Mouse (Mus musculus) lung, embryonic 16.5 days (tissue): Measurements from ENCODE around the gene Smim14. TPM values are rescaled to one million over a fixed set of nuclear protein-coding genes. Genes with fewer than 3 reads are reported as not detected.
A peak's percentile ranks its signal among the peaks of the same experiment; 100 is the strongest.

Experiments
- ATAC-seq: fragments of 200-750 bp; cut with Nextera tagmentation; 2 replicates; pipeline ENCODE4 v1.8.0; 2017; ENCODE audit warnings: low read depth, mild to moderate bottlenecking, moderate library complexity
- H3K27ac ChIP-seq: fragments of 300-500 bp; sonication (generic); 2 replicates; pipeline ENCODE4 v1.5.1; 2014; ENCODE audit warnings: mild to moderate bottlenecking, control low read depth, low read length
- H3K27me3 ChIP-seq: fragments of 300-500 bp; sonication (generic); 2 replicates; pipeline ENCODE4 v1.6.1; 2014; ENCODE audit warnings: low read depth, low read length, mixed read lengths; ENCODE audit not compliant: control insufficient read depth, insufficient read depth
- H3K36me3 ChIP-seq: fragments of 300-500 bp; sonication (generic); 2 replicates; pipeline ENCODE4 v1.6.1; 2014; ENCODE audit warnings: low read length; ENCODE audit not compliant: control insufficient read depth, insufficient read depth
- H3K4me1 ChIP-seq: fragments of 300-500 bp; sonication (generic); replicated peaks from 2 replicates; pipeline ENCODE4 v1.6.1; 2014; ENCODE audit warnings: low read length, mixed read lengths; ENCODE audit not compliant: control insufficient read depth, insufficient read depth
- H3K4me2 ChIP-seq: fragments of 300-500 bp; sonication (generic); 2 replicates; pipeline ENCODE4 v1.6.1; 2014; ENCODE audit warnings: low read depth, low read length, control low read depth
- H3K4me3 ChIP-seq: fragments of 300-500 bp; sonication (generic); 2 replicates; pipeline ENCODE4 v1.5.1; 2014; ENCODE audit warnings: mild to moderate bottlenecking, low read length, control low read depth
- H3K9ac ChIP-seq: fragments of 300-500 bp; sonication (generic); 2 replicates; pipeline ENCODE4 v1.6.1; 2014; ENCODE audit warnings: low read length, control low read depth
- H3K9me3 ChIP-seq: fragments of 300-500 bp; sonication (generic); 2 replicates; pipeline ENCODE4 v1.6.1; 2016; ENCODE audit warnings: low read length; ENCODE audit not compliant: control insufficient read depth
- WGBS: fragments of 180-500 bp; shearing (Covaris S2); extraction: QIAGEN DNeasy Blood & Tissue Kit; methylation state at CpG from one replicate; pipeline ENCODE4 v1.1.7; 2014; 5-methylcytosine and 5-hydroxymethylcytosine counted together
- polyA plus RNA-seq: library from polyadenylated mRNA; unstranded; fragments of >200 nt; fragmentation: Nextera tagmentation; extraction: Ambion mirVana; gene quantifications from 2 replicates; pipeline ENCODE4 v1.2.1, GENCODE M21; 2015

The Smim14 gene
- polyA plus RNA-seq, 1 experiment from 2014 or later = 104 TPM

DNA sequence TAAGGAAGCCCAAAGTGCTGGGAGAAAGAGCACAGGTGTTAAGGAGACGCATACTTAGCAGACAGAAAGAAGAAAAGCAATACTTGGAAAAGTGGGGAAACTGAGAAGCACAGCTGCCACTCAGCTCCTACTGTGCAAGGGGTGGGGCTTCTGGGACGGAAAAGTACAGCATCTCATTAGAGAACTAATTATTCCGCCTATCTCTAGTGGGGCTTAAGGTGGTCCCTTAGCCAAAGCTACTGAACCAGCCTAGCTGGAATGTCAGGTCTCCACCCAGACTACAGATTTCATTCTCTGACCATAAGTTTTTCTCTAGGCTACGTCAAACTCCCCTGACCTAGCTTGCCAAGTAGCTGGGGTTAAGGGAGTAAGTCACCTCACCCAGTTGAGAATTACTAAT lies 2.5 kb downstream of the Smim14 start:
- no peak overlapping the region for H3K27ac ChIP-seq
- no peaks in the 10 kb centered on the region for H3K9me3 ChIP-seq
- H3K4me3 ChIP-seq = no peak overlapping the region
- no peak overlapping the region for H3K9ac ChIP-seq
- peaks cover 14% of the 10 kb centered on the region for H3K4me1 ChIP-seq
- no peak for ATAC-seq
- no peak overlapping the region for H3K4me2 ChIP-seq
- WGBS = 62% methylated on average over 4 of the region's 4 CpGs
- no peaks in the 10 kb centered on the region for H3K36me3 ChIP-seq
- no peaks in the 10 kb centered on the region for H3K27me3 ChIP-seq

DNA sequence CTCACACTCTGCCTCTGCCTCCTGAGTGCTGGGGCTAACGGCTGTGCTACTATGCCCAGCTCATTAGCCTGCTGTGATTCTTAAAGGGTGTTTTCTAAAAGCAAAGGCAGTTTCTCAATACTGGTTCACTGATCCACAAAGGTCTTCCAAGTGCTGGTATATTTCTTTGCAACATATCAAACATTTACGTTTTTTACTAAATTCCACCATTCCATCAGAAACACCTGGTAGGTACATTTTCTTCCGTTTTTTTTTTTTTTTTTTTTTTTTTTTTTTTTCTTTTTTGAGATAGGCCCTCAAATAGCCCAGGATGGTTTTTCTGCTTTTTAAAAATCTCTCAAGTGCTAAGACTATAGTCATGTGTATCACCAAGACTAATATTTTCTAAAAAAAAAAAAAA lies 5.7 kb downstream of the Smim14 start:
- Histone ChIP-seq H3K9ac (no peak overlapping the region), H3K4me2 (no peak overlapping the region), H3K9me3 (no peaks in the 10 kb centered on the region), H3K27me3 (no peaks in the 10 kb centered on the region), H3K27ac (no peak overlapping the region), H3K36me3 (no peaks in the 10 kb centered on the region), H3K4me3 (no peak overlapping the region), H3K4me1 (peaks cover 7% of the 10 kb centered on the region)
- no peak for ATAC-seq
- WGBS = 67% methylated on average over 3 of the region's 3 CpGs

DNA sequence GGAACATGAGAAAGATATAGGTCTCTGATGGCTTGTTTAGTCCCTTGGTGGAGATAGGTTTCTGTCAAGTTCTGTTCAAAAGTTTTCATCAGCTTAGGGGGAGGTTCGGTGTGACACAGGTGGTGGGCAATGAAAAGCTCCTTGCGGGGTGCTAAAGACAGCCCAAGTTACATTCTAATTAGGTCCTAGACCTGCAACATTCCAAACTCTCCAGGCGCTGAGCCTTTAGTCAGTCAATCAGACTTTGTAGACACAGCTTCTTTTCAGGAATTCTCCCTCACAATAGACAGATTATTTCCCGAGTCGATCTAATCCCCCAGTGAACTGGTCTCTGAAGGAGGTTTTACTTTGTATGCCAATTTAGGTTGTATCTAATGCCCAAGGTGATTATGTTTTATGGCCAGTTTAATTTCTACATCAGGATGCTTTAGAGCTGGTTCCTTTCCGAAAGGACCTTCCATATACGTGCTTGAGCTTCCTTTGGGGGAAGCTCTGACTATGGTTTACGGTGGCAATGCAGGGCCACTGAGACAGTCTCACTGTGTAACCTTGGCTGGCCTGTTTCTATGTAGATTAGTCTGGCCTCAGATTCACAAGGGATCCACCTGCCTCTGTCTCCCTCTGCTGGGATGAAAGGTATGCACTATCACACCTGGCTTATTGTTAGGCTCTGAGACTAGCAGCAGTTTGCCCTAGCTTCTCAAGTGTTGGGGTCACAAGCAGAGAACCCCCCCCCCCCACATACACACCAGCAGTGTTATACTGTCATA lies 11.1 kb downstream of the Smim14 start:
- WGBS = 21% methylated on average over 8 of the region's 8 CpGs

DNA sequence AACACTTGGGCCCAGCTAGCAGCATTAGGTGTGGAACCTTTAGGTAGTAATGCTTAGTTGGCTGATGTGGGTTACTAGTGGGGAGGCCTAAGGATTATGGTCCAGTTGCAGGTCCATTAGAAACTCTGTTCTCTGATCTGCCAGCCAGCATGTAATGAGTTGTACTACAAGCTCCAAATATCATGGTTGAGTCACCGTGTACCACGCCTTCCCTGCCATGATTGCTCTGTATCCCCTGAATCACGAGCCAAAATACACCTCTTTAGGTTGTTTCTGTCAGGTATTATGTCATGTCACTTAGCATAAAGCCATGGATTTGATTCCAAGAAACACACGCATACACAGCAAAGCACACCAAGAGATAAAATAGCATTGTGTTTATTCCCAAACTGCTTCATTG lies 12.2 kb downstream of the Smim14 start:
- Histone ChIP-seq H3K4me1 (no peaks in the 10 kb centered on the region), H3K9ac (no peak overlapping the region), H3K9me3 (no peaks in the 10 kb centered on the region), H3K4me3 (no peak overlapping the region), H3K27ac (no peak overlapping the region), H3K27me3 (no peaks in the 10 kb centered on the region), H3K4me2 (no peak overlapping the region), H3K36me3 (no peaks in the 10 kb centered on the region)
- 70% methylated on average over 4 of the region's 4 CpGs for WGBS
- no peak for ATAC-seq

More for the DNA sequence above, 11.1 kb downstream of the Smim14 start:
- H3K9ac ChIP-seq = no peak overlapping the region
- H3K36me3 ChIP-seq = no peaks in the 10 kb centered on the region
- no peak overlapping the region for H3K4me2 ChIP-seq
- peak; percentile 17; the same call in 1 of the 2 replicates for ATAC-seq
- H3K9me3 ChIP-seq = no peaks in the 10 kb centered on the region
- no peak overlapping the region for H3K4me3 ChIP-seq
- no peaks in the 10 kb centered on the region for H3K27me3 ChIP-seq
- no peak overlapping the region for H3K27ac ChIP-seq
- H3K4me1 ChIP-seq = no peaks in the 10 kb centered on the region

GRCm38 (mm10) chr5:65521803-65522202 lies 15.2 kb downstream of the Smim14 start:
- 61% methylated on average over 1 of the region's 1 CpGs for WGBS
- no peak overlapping the region for H3K4me2 ChIP-seq
- no peaks in the 10 kb centered on the region for H3K4me1 ChIP-seq
- no peak overlapping the region for H3K27ac ChIP-seq
- H3K36me3 ChIP-seq = no peaks in the 10 kb centered on the region
- H3K4me3 ChIP-seq = no peak overlapping the region
- H3K9ac ChIP-seq = no peak overlapping the region
- no peaks in the 10 kb centered on the region for H3K9me3 ChIP-seq
- ATAC-seq = no peak
- H3K27me3 ChIP-seq = no peaks in the 10 kb centered on the region

- H3K9me3 ChIP-seq = no peaks in the 10 kb centered on the region
- H3K36me3 ChIP-seq = no peaks in the 10 kb centered on the region
- no peak overlapping the region for H3K4me3 ChIP-seq
- H3K4me2 ChIP-seq = no peak overlapping the region
- H3K27me3 ChIP-seq = no peaks in the 10 kb centered on the region
- peak; percentile 93 for ATAC-seq
- H3K27ac ChIP-seq = peak overlapping the region; percentile 67
- no peaks in the 10 kb centered on the region; the same call in none of the 2 replicates for H3K4me1 ChIP-seq
- WGBS = 26% methylated on average over 5 of the region's 5 CpGs
- H3K9ac ChIP-seq = no peak overlapping the region
These were observed 22.2 kb downstream of the Smim14 start for GRCm38 (mm10) chr5:65514635-65515278.

DNA sequence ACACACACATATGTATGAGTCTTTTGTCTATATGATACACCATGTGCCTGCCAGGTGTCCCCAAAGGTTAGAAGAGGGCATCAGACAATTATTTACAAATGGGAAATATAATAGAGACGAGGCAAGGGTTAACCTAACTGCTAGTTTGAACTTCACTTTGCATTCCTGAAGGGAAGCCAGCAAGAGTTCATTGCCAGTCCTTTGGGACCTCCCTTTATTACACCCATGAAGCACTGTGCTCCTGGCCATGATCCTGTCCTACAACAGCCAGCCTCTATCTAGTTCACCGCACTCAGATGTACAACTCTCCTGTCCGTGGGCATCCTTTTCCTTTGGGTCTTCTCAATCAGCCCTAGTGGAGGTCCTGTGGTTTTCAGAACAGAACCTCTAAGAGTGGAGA lies 23.5 kb downstream of the Smim14 start:
- Histone ChIP-seq H3K4me3 (no peak overlapping the region), H3K27ac (no peak overlapping the region), H3K4me2 (no peak overlapping the region), H3K9ac (no peak overlapping the region), H3K27me3 (no peaks in the 10 kb centered on the region), H3K36me3 (no peaks in the 10 kb centered on the region), H3K9me3 (no peaks in the 10 kb centered on the region), H3K4me1 (no peaks in the 10 kb centered on the region; the same call in none of the 2 replicates)
- WGBS = 60% methylated on average over 3 of the region's 3 CpGs
- no peak for ATAC-seq

DNA sequence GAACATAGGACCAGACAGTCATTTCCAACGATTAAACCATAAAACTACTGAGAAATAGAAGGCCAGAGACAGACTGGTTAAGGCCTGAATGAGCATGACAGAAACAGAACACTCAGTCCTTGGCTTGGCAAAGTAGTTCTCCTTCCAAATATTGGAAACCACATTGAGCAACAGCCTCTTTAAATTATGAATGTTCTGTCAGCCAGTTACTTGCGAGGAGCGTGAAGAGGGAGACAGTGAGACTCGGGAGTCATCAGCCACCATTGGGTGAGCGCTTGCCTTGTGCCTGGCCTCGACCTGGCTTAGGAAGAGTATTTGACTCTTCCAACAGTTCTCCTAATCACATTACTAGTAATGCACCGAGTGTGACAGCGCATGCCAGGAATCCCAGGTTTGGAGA lies 28.6 kb downstream of the Smim14 start:
- Histone ChIP-seq H3K9ac (no peak overlapping the region), H3K4me3 (no peak overlapping the region), H3K36me3 (no peaks in the 10 kb centered on the region), H3K4me2 (no peak overlapping the region), H3K27me3 (no peaks in the 10 kb centered on the region), H3K4me1 (no peaks in the 10 kb centered on the region; the same call in 1 of the 2 replicates), H3K9me3 (no peaks in the 10 kb centered on the region), H3K27ac (no peak overlapping the region)
- ATAC-seq = no peak
- 81% methylated on average over 8 of the region's 8 CpGs for WGBS

DNA sequence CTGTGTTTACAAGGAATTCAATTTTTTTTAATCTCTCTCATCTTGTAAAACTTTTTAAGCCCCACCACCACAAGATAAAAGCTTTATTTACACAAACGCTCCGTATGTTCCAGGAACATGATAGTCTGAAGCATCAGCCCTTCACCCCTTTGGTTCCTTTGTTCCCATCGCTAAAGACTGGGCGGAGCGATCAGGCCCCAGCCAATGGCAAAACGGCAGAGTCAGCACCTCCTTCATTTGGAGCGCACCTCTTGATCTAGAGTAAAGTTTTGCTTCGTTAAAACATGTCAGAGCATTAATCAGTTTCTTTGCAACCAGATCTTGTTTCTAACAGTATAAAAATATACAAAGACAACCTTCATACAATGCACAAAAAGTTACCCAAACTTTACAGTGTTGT lies 31.2 kb downstream of the Smim14 start:
- no peaks in the 10 kb centered on the region for H3K27me3 ChIP-seq
- no peak overlapping the region for H3K9ac ChIP-seq
- peak overlapping the region; percentile 43 for H3K4me2 ChIP-seq
- H3K27ac ChIP-seq = no peak overlapping the region
- WGBS = 4% methylated on average over 8 of the region's 8 CpGs
- no peaks in the 10 kb centered on the region for H3K36me3 ChIP-seq
- no peaks in the 10 kb centered on the region for H3K9me3 ChIP-seq
- ATAC-seq = no peak
- no peaks in the 10 kb centered on the region for H3K4me1 ChIP-seq
- H3K4me3 ChIP-seq = no peak overlapping the region; the same call in 1 of the 2 replicates
